Mouse (Mus musculus) kidney, adult 2 months (tissue): ENCODE results near the gene Esx1. TPM values are rescaled to one million over a fixed set of nuclear protein-coding genes. Genes with fewer than 3 reads are reported as not detected.
A peak's percentile ranks its signal among the peaks of the same experiment; 100 is the strongest.

Experiments
- DNase-seq: peaks from one replicate; pipeline ENCODE4 v3.0.0; 2021
- H3K27ac ChIP-seq: fragments of 200-500 bp; 2 replicates; pipeline ENCODE4 v1.5.1; 2012; ENCODE audit warnings: low read depth, low read length, control low read depth, inconsistent platforms; ENCODE audit not compliant: insufficient read depth
- H3K27me3 ChIP-seq: fragments of 200-500 bp; replicated peaks from 2 replicates; pipeline ENCODE4 v1.6.1; 2012; ENCODE audit warnings: mild to moderate bottlenecking, moderate library complexity, low read length, inconsistent platforms; ENCODE audit not compliant: control insufficient read depth, insufficient read depth
- H3K36me3 ChIP-seq: fragments of 200-500 bp; 2 replicates; pipeline ENCODE4 v1.6.1; 2012; ENCODE audit warnings: mild to moderate bottlenecking, moderate library complexity, low read length, inconsistent platforms; ENCODE audit not compliant: control insufficient read depth, insufficient read depth
- H3K4me1 ChIP-seq: fragments of 200-500 bp; 2 replicates; pipeline ENCODE4 v1.6.1; 2011; ENCODE audit warnings: low read length; ENCODE audit not compliant: control insufficient read depth, insufficient read depth
- H3K4me3 ChIP-seq: fragments of 200-500 bp; 2 replicates; pipeline ENCODE4 v1.5.1; 2011; ENCODE audit warnings: mild to moderate bottlenecking, low read depth, low read length, control low read depth; ENCODE audit not compliant: insufficient read depth
- CTCF ChIP-seq: fragments of 200-500 bp; conservative IDR thresholded peaks from 2 replicates; pipeline ENCODE4 v1.5.1; 2011; ENCODE audit warnings: low read depth, mild to moderate bottlenecking, control low read depth, low read length, moderate library complexity, mixed read lengths; ENCODE audit not compliant: insufficient read depth, insufficient read length
- POLR2A ChIP-seq: fragments of 200-500 bp; IDR thresholded peaks from one replicate; pipeline ENCODE4 v1.6.1; 2011; ENCODE audit warnings: low read depth, low read length, control low read depth
- WGBS: fragments of 180-500 bp; shearing (Covaris S2); methylation state at CpG from one replicate; pipeline ENCODE4 v1.1.7; 2018; 5-methylcytosine and 5-hydroxymethylcytosine counted together
- polyA plus RNA-seq: library from polyadenylated mRNA; depleted of rRNA; stranded (reverse); fragments of >200 nt; gene quantifications from 2 replicates; pipeline ENCODE4 v1.2.3, GENCODE M21; 2012

Esx1 gene
- polyA plus RNA-seq, 1 experiment: not detected

- Histone ChIP-seq H3K36me3 (no peaks in the 10 kb centered on the region), H3K27ac (no peak overlapping the region), H3K27me3 (no peaks in the 10 kb centered on the region), H3K4me3 (no peak overlapping the region), H3K4me1 (no peaks in the 10 kb centered on the region)
- no peak for TF ChIP-seq CTCF
- TF ChIP-seq POLR2A: no peak
- DNase-seq: no peak
- 25% methylated on average over 4 of the region's 4 CpGs for WGBS
Observed at GRCm38 (mm10) chrX:137144674-137145073, 22.8 kb upstream of the Esx1 start.

DNA sequence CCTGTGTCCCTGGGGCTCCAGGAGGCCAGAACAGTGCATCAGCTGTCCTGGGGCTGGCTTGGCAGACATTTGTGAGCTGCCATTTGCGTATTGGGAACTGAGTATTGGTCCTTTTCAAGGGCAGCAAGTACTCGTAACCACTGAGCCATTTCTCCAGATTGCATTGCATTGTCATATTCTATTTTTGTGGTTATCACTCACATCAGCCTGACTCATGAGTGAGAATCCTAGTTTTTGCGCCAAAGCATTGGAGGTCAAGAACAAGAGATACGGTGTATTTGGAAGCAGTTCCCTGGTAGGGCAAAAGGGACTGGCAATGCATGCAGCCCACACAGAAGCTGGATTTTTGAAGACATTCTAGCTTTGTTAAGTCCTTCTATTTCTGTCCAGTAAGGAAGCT, 21.8 kb upstream of the Esx1 start:
- no peaks in the 10 kb centered on the region for H3K4me1 ChIP-seq
- H3K36me3 ChIP-seq: no peaks in the 10 kb centered on the region
- TF ChIP-seq CTCF (no peak), POLR2A (no peak)
- H3K27ac ChIP-seq: no peak overlapping the region
- H3K4me3 ChIP-seq: no peak overlapping the region
- 84% methylated on average over 4 of the region's 4 CpGs for WGBS
- no peak for DNase-seq
- no peaks in the 10 kb centered on the region for H3K27me3 ChIP-seq

GRCm38 (mm10) chrX:137142546-137142945, 20.7 kb upstream of the Esx1 start:
- TF ChIP-seq POLR2A: no peak
- TF ChIP-seq CTCF: no peak
- WGBS: 45% methylated on average over 2 of the region's 2 CpGs
- no peaks in the 10 kb centered on the region for H3K4me1 ChIP-seq
- no peaks in the 10 kb centered on the region for H3K27me3 ChIP-seq
- H3K4me3 ChIP-seq: no peak overlapping the region
- no peak overlapping the region for H3K27ac ChIP-seq
- H3K36me3 ChIP-seq: no peaks in the 10 kb centered on the region
- no peak for DNase-seq

DNA sequence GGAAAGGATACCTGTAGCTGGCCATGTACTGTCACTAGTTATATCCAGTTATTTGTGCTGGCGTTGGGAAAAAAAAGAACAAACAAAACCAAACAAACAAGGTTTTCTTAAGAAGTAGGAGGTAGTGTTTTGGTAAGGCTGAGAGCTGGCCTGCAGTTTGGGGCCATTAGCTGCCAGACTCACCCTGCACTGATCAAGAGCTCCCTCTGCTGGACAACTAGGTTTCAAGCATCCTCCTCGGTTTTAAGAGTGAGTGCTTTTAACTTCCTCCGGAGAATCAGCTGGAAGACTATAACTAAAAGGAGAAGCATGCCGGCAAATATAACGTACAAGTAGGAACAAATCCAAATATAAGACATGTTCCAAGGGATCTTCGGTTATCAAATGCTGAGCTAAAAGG, 19.8 kb upstream of the Esx1 start:
- WGBS: 3% methylated on average over 6 of the region's 6 CpGs
- DNase-seq: peak; percentile 53
- no peaks in the 10 kb centered on the region for H3K36me3 ChIP-seq
- H3K4me1 ChIP-seq: no peaks in the 10 kb centered on the region
- no peak overlapping the region for H3K4me3 ChIP-seq
- TF ChIP-seq CTCF: peak; percentile 76
- TF ChIP-seq POLR2A: no peak
- no peaks in the 10 kb centered on the region for H3K27me3 ChIP-seq
- no peak overlapping the region for H3K27ac ChIP-seq

DNA sequence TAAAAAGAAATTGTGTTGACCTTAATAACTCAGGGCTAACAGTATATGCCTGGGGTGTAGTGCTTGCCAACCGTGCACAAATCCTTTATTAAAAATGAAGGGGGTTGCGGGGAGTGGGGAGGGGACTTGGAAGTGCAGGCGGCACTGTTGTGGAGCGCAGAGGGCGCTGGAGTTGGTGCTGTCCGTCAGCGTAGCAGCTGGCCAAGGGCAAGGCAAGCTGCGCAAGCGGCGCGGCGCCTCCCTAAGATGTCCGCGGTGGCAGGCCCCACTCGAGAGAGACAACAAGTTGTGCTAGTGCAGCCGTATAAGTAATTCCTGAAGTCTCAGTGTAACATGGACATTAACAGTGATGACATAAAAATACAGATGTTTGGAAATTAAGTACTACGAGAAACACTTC, 5.7 kb upstream of the Esx1 start:
- TF ChIP-seq CTCF: no peak
- TF ChIP-seq POLR2A: no peak

GRCm38 (mm10) chrX:137119675-137120423, 2.0 kb downstream of the Esx1 start:
- no peak overlapping the region for H3K27ac ChIP-seq
- peaks cover 6% of the 10 kb centered on the region; the same call in 1 of the 2 replicates for H3K27me3 ChIP-seq
- H3K4me1 ChIP-seq: peaks cover 5% of the 10 kb centered on the region; the same call in 1 of the 2 replicates
- no peaks in the 10 kb centered on the region for H3K36me3 ChIP-seq
- no peak overlapping the region for H3K4me3 ChIP-seq
- no peak for DNase-seq
- TF ChIP-seq CTCF: no peak
- no peak for TF ChIP-seq POLR2A
- 2% methylated on average over 51 of the region's 52 CpGs for WGBS

More for the DNA sequence above, 5.7 kb upstream of the Esx1 start:
- H3K27me3 ChIP-seq: no peaks in the 10 kb centered on the region
- no peaks in the 10 kb centered on the region for H3K36me3 ChIP-seq
- H3K4me1 ChIP-seq: no peaks in the 10 kb centered on the region
- H3K27ac ChIP-seq: no peak overlapping the region
- 2% methylated on average over 17 of the region's 17 CpGs for WGBS
- no peak for DNase-seq
- H3K4me3 ChIP-seq: no peak overlapping the region

DNA sequence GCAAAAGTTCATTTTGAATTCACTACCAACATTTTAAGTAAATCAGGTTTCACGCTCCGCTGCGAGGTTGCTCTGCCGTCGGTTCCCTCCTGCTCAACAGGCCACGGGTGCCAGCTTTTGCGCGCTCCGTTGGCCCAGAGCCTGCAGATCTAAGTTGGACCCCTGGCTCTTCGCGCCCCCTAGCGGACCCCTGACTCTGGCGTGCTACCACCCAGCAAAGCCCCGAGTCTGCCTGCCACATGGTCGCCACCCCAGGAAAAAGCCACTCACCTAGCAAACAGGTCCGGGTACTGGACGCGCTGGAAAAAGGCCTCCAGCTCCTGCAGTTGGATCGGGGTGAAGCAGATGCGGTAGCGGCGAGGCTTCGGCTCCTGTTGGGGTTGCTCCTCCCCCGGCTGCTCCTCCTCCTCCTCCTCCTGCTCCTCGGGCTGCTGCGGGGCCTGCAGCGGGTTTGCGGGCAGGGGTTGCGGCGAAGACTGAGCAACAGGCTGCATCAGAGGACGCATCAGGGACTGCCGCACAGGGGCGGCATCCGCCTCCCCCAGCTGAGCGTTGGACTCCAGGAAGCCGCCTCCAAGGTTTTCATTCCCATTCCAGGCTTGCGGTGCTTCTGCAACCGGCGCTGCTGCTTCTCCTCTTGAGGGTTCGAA, 3.7 kb downstream of the Esx1 start:
- no peak overlapping the region for H3K4me3 ChIP-seq
- peaks cover 6% of the 10 kb centered on the region; the same call in 1 of the 2 replicates for H3K27me3 ChIP-seq
- no peak overlapping the region for H3K27ac ChIP-seq
- DNase-seq: peak; percentile 15
- no peaks in the 10 kb centered on the region for H3K36me3 ChIP-seq
- under 1% methylated on average over 40 of the region's 40 CpGs for WGBS
- no peak for TF ChIP-seq CTCF
- TF ChIP-seq POLR2A: no peak
- peaks cover 5% of the 10 kb centered on the region; the same call in 1 of the 2 replicates for H3K4me1 ChIP-seq
